Mouse (Mus musculus): ENCODE data around the gene Plcb3.

Plcb3 gene

DNA sequence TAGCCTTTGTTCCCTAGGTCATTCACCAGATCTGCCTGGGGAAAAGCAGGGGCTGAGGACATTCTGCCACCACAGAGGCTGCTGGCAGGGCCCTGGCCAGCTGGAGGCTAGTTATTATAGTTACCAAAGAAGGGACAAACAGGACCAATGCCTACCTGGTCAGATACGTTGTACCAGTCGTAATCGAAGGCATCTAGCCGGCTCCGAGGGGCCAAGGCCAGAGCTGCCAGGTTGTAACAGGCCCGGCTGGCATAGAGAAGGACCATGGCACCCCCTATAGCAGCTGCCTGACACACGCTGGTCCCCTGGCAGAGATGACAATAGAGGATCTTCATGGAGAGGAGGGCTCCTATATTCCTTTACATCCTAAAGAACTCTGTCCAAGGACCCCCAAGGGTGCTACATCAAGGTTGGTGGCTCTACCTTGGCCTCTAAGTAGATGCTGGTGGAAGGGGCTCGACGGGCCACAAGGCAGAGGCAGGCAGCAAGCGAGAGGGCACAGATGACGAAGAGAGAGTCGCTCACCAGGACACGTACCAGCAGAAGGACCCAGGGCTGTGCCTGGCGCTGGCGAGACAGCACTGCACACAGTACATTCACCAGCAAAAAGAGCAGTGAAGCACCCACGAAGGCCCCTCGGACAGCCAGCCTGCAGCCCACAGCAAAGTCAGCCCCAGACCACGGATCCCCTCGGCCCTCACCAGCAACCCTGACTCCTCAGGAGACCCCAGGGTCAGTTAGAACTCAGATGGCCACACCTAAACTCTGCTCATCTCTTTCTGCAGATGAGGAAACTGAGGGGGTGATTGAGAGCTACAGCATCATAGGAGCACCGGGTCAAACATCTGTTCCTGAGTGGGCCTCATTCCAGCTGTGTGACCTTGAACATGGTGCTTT is 36.9 kb downstream of the Plcb3 start:
- no peak for DNase-seq (ENCODE audit: low spot score)

DNA sequence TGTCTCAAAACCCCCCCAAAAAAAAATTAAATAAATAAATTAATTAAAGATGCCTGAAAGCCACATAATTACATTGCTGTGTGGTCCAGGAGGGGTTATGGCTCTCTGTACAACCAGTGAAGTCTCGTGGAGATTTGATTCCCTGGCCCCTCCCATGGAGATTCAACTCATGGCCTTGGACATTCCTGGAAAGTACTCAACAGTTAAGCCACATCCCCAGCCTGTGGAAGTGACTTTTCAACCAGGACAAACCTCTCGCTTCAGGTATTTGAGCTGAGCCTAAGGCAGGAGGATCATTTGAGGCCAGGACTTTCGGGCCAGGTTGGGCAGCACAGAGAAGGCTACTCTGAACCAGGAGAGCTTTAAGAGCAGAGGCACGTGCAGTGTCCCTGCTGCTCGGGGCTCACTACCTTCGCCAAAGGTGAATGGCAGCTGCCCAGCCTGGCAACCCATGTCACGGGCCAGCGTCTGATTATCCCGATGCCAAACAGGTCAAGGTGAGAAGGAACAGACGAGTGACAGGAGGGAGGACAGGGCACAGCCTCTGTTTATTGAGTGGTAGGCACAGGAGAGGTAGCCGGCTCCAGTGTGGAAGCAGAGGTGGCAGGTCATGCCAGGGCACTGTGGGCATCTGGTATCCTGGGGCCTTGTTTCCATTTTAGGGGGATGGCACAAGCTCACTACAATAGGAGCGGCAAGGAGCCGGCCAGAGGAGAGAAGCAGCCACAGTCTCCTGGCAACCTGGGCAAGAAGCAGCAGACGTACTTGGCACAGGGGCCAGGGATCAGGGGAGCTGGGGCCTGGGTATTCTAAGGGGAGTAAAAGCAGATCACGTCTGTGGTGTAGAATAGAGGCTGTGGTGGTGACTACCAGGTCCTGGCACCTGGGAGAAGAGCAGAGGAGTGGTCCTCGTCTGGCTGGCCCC is 38.5 kb downstream of the Plcb3 start:
- DNase-seq (ENCODE audit: low spot score): no peak

DNA sequence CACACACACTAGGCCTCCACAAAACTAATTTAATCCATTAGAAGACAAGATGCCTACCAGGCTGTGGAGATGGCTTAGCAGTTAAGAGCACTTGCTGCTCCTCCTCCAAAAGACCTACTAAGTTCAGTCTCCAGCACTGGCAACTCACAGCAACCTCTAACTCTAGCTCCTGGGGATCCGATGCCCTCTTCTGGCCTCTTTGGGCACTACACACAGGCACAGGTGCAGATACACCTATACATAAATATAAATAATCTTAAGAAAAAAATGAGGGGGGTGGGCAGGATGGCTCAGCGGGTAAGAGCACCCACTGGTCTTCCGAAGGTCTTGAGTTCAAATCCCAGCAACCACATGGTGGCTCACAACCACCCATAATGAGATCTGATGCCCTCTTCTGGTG is 40.0 kb downstream of the Plcb3 start:
- DNase-seq (ENCODE audit: low spot score): no peak

DNA sequence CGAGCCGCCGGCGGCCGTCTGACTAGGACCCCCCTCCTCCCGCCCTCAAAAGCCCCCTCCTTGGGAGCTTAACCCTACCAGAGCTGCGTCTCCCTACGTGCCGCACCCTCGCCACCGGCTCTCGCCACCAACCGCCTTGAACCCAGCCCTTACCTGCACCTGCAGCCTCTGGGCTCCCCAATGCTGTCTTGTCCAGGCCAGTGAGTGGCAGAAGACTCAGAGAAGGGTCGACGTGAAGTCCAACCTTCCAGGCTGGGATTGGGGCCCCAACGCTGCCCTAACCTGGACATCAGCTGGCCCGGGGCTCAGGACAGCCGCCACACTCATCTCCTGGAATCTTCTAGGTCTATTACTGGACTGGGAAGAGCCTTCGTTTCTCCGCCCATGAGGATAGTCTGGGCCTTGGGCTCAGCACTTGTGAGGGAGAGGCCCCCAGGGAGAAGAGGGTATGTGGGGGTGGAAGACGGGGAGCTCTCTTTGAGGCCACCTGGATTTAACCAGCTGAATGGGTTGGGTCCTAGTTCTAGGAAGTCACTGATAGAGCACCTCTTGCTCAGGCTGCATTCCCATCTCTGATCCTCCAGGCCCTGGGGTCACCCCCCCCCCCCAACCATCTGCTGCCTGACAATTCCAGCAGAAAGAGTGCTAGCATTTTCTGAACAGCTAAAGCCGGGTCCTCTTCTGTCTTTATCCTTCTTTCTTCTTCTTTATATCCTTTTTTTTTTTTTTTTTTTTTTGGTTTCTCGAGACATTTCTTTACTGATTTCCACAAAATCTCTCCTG is 41.9 kb downstream of the Plcb3 start, which contains the start of gene Kcnk4:
Kcnk4 (minus strand) TSS at position 321 of the 783 bp plus-strand sequence.
- no peak for DNase-seq (ENCODE audit: low spot score)

DNA sequence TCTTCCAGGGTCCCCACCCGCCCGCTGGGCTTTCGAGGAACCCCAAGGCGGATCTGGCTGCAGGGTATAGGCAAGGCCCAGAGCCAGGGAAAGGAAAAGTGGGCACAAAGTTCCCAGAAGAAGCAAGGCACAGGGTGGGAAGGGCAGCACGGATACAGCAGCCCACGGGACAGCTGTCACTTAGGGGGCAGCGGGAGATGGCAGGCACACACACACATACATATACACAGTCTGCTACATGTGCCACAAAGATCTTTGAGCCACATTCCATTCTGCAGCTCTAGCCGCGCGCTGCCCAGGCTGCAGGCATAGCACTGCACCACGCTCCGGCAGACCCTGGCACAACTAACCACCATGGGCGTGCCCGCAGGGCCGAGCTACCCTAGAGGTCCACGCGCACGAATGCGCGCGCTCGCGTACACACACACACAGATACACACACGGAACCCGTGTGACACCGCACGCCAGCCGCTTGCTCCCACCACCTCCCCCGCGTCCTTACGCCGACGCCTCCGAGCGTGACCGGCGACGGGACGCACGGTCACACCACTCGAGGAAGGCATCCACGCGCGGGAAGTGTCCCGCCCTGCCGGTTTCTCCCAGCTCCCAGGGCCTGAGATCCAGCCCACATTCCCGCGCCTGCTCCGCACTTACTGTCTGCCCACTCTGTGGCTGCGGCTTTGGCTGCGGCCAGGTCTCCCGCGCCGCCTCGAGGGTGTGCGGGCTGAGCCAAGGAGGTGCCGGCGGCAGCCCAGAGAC is 42.7 kb downstream of the Plcb3 start:
- DNase-seq (ENCODE audit: low spot score): no peak

DNA sequence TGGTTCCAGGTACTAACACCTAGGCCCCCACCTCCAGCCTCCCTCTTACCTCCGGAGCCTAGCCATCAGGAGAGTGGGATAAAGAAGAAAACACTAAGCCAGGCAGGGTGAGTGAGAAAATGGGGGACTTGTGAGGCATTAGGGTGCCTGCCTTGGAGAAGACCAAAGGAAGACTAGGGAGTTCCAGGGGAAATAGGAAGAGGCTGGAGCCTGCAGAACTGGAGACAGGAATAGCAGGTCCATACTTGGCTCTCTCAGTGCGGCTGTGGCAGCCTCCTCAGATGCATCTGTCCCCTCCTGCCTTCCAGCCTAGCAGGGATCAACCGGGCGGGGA is 43.2 kb downstream of the Plcb3 start:
- DNase-seq (ENCODE audit: low spot score): no peak

DNA sequence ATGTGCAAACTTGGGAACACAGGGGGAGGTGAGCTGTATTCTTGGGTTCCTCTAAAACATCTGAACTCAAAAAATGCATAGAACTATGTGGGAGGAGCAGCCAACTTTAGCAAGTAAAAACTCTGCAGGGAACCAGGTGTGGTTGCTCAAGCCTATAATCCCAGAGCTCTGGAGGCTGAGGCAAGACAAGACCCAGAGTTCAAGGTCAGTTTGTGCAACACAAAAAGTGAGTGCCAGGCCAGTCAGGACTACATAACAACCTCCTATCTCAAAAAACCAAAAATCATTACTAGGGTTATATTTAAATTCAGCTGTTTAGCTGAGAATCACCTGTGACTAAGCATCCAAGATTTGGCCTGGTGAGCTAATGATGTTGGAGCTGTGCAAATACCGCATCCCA is 44.3 kb downstream of the Plcb3 start:
- no peak for DNase-seq (ENCODE audit: low spot score)

DNA sequence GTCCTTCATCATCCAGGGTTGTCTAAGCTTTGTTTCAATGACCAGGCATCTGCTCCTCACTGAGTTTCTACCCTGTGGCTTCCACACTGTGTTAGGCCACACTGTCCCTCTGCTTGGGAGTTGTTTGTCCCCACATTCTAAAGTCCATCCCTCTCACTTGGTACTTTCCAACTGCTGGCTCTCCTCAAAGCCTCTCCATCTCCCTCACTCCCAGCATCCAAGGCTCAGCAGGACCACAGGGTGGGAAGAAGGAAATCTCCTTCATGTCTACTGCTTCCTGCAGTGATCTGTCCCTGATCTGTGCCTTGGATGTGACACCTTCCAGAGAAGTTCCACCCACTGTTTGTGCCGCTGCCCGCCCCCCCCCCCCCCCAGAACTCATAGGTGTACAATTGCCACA is 45.3 kb downstream of the Plcb3 start:
- no peak for DNase-seq (ENCODE audit: low spot score)

DNA sequence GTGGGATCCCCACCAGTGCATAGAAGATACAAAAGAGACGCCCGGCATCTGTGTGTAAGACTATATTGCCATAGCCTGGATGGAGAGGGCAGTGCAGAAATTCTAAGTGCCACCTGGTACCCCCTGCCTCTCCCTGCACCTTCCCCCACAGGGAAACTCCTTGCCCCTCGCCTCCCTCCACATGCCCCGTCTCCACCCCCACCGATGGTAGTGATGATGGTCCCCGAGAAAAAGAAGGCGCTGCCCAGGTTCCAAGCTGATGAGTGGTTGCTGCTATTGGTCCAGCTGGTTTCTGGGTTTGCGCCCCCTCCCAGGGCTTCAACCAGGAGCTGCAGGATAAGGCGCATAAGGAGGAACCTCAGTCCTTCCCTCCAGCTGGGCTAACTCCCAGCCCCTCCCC is 48.2 kb downstream of the Plcb3 start:
- no peak for DNase-seq (ENCODE audit: low spot score)

DNA sequence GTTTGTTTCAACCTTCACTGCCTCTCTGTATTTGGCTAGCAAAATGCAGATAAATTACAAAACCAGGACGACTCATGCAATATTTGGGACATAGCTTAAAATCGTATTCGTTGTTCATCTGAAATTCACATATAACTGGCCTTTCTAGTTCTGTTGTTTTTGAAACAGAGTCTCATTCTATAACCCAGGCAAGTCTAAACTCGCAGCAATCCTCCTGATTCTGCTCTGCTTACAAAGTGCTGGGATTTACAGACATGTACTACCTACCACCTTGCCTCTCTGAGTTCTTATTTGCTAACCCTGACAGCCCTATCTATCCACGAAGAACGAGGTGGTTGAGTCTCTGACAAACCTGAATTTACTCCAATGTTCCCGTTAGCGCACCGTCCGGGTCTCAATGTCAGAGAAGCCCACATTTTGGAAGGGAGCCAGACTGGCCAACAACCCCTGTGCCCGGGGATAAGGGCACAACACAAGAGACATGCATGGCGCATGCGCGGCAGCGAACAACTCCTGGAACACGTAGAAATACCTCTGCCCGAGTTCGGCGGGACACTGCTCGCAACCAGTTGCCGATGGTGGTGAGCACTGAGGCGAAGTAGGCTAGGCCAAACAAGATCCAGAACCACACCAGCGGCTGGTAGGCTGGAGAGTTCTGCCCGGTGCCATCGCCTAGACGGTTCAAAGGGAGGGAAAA is 49.6 kb downstream of the Plcb3 start:
- DNase-seq (ENCODE audit: low spot score): no peak

DNA sequence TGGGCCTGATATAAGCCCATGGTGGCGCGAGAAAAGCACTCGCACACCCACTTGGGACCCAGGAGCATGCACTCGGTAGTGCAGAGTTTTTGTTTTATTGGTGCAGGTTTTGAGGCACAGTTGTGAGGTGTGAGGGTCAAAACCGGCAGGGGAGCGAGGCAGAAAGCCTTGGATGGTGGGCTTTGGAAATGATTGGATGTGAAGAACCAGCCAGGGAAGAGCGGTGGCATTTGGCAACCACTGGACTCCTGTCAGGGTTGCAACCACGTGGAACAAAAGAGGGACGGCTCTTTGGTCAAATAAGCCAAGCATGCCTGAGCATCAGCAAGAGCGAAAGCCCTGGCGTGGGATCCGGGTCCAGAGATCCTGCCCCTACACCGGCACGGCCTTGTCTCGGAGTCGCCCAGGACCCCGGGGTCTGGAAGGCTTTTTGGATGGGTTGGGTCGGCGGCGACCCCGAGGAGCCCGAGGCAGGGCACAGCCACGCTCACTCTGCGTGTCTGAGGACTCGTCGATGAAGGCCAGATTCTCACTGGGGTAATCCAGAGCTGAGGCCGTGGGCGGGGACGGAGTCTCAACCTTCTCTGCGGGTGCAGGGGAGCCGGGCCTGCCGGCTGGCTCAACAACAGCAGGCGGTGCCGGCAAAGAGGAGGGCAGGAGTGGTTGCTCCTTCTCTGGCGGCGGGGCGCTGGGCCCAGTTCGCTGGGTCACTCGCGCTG is 50.5 kb downstream of the Plcb3 start:
- no peak for DNase-seq (ENCODE audit: low spot score)

DNA sequence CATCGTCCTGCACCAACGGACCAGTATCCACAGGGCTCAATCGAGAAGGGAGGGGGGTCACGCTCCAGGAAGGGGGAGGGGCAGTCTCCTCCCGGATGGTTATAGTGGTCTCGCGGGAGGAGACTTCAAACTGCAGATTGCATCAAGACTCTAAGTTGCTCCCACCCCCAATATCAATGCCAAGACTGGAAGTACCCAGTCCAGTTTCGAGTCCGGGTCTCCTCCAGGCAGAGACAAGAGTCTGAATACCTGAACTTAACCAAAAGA is 51.0 kb downstream of the Plcb3 start, which contains the start of gene Catsperz:
Catsperz (minus strand) TSS at position 74 of the 267 bp plus-strand sequence.
- no peak for DNase-seq (ENCODE audit: low spot score)

DNA sequence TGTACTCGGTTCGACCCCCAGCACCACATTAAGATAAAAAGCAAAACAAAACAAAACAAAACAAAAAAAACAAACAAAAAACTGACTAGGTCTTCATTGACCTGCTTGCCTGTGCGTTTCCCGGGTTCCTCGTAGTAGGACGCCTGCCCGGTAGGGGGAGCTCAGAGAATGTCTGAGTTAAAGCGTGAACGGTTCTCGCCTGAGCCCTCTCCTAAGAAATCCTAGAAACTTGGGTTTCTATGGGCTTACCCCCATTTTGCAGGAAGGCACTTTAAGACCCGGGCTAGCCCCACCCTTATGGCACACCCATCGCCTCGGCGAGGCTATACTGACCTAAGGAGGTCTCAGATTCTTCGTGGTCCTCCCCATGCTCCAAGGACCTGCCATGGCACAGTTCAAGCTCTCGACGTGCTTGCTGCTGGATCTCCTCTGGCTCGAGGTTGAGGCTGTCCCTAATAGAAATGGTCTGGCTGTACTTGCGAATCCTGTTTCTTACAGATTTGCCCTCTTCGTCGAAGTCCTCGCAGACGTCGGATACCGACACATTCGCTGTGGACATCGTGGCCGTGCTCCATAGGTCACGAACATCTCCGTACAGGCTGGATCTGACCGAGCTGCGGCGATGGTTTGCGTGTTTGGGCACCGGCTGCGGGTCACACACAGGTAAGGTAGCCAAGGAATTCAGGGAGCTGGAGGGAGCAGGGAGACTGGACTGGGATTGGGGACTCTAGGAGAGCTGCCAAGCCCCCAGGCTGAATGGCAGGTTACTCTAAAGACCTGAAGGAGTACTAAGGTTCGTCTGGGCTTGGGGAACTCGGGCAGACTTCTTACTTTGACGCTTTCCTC is 51.6 kb downstream of the Plcb3 start:
- peak; percentile 88 for DNase-seq (ENCODE audit: low spot score)

DNA sequence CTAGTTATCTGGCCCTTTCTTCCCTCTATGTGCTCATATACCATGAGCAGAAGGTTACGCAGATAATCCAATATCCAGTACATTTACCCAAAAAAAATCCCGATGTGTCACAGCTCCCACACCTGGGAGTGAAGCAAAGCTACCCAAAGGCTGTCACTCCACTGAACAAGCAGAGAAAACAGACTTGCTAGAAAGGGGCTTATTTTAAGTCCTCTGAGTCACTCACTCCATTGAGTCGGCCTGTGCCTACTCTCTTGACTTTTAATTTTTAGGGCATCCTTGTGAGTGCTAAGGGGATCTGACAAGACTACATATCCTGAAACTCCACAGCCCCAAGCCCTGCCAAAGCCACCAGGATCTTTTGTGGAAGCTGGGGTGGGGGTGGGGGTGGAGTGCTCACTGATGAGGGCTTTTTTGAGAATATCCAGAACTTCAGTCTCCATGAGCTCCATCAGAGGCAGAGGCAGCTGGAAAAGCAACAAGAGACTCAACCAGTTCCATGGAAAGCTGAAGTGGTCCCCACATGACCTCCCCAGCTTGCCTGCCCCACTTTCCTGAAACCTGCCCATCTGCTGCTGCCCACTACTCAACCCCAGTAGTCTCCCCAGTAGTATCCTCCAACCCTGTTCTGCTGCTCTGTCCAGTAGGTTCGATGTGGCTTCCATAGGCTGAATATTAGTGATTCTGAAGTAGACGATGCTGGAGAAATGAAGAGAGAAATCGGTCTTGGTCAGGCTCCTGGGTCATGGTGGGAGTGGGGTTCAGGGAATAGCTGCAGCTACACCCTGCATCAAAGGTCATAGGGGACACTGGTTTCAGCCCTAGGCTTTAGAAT is 53.2 kb downstream of the Plcb3 start:
- no peak for DNase-seq (ENCODE audit: low spot score)

DNA sequence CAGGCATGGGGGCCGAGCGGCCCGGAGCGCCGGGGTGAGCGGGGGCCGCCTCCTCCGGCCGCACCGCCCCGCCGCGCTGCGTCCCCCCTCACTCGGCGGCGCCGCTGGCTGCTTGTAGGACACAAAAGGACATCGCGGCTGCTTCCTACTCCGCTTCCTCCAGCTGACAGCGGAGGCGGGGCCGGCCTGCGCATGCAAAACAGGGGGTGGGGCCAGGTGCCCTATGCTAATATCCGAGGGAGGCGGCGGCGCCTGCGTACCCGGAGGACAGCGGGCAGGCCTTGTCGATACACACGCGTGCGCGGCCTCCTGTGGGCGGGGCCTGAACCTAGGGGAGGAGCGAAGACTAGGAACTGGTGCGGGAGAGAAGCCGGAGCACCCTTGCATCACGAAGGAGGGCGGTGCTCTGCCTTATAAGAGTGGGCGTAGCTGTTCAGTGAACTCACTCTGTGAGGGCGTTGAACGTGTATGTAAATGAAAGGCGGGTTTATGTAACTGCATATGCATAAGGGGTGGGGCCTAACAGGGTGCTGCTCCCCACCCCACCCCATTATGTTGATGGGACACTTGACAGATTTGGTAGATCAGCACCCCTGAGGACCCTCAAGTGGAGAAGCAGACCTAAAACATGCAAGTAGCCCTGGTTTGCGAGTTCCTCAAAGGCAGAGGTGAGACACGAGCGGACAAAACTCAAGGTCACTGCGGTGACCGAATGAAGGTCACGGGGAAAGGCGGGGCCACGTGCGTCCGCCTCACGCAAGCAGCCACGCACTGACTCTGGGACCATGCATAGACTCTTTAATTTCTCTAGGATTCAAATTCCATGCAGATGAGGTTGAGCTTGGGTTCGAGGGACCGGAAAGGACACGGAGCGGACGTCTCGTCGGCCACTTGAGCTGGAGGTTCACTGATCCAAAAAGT is 54.4 kb downstream of the Plcb3 start, which contains the start of gene Esrra:
Esrra (minus strand) TSS at position 167 of the 921 bp plus-strand sequence.
- DNase-seq (ENCODE audit: low spot score): peak; percentile 99

DNA sequence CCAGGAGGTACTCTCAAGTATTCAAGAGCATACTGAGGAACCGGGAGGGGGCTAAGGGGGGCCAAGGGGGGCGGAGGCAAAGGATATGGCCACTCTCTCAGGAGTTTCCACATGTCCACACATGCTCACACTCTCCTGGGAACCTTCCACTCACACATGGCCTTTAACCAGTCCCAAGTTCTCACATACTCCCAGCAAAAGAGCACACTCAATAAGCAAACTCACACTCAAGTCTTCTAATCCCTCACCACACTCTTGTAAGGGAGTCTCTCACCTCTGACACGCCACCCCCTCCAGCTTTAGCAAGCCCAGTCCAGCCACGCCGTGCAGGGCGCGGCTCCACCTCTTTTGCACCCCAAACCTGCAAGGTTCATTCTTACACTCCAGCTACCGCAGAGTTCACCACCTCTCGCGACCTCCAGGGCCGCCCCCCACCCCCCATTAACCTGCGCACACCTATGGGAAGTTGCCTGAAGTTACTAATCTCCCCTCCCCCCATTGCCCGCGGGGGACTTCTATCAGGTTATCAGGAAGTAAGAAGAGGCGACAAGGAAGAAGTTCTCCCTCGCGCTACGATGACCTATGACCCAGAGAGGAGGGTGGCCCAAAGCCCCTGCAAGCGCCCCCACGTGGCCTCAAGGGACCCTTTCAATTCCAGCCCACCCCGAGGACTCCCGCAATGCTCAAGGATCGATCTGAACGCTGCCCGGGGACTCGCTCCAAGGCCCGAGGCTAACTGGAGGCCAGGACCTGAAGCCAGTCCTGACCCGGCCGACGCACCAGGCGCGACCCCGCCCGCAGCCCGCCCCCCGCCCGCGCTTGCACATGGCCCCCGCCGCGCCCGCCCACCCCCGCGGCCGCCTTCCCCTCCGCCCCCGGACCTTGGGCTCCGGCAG is 55.3 kb downstream of the Plcb3 start:
- no peak for DNase-seq (ENCODE audit: low spot score)

All from layer of hippocampus, adult 9-10 months (tissue).